Mouse (Mus musculus): ENCODE measurements around the gene Hacd4.

The Hacd4 gene

GRCm38 (mm10) chr4:88438326-88438989, at the start of gene Hacd4:
TSS of gene Hacd4 (minus strand) at chr4:88438928.
- in situ Hi-C loops (cut with MseI, MboI): no loop called here

DNA sequence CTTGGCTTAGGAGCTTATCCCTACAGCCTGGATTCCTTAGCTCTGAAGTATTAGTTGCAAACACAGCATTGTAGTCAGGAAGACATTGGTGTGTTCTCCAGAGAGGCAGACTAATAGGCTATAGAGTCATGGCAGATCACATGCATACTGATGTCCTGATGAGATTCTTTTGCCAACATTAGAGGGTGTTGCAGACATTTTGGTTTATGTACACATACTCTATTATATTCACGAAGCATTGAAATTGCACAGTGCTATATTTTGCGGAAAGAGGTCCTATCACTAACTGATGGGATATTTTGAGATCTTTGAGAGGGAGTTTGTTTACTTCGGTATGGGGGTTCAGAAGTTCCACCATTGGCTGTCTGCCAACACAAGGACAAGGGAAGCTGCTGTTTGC, 49.4 kb upstream of the Hacd4 start:
- in situ Hi-C loops (cut with MseI, MboI): no loop called here

DNA sequence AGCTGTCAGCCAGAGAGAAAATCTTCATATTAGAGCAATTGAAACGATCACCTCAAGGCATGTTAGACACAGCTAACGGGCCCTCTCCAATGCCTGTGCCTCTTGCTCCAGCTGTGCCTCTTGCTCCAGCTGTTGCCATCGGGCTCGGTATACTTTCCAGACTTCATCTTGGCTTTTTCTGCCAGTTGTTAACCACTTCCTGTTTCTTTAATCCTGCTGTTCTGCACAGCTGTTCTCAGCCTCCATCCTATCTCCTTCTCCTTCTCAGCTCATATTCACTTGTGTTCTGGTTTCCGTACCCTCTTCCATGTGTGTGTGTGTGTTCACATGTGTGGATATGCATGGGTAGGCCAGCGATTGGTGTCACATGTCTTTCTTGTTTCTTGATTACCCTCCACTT, 41.4 kb upstream of the Hacd4 start:
- in situ Hi-C loops (cut with MseI, MboI): no loop called here

GRCm38 (mm10) chr4:88478809-88479186, 40.1 kb upstream of the Hacd4 start:
- in situ Hi-C loops (cut with MseI, MboI): no loop called here

GRCm38 (mm10) chr4:88478177-88478808, 39.6 kb upstream of the Hacd4 start:
- in situ Hi-C loops (cut with MseI, MboI): no loop called here

GRCm38 (mm10) chr4:88476511-88477210, 37.9 kb upstream of the Hacd4 start:
- in situ Hi-C loops (cut with MseI, MboI): no loop called here

- in situ Hi-C loops (cut with MseI, MboI): no loop called here
Observed at GRCm38 (mm10) chr4:88476084-88476483, 37.4 kb upstream of the Hacd4 start.

DNA sequence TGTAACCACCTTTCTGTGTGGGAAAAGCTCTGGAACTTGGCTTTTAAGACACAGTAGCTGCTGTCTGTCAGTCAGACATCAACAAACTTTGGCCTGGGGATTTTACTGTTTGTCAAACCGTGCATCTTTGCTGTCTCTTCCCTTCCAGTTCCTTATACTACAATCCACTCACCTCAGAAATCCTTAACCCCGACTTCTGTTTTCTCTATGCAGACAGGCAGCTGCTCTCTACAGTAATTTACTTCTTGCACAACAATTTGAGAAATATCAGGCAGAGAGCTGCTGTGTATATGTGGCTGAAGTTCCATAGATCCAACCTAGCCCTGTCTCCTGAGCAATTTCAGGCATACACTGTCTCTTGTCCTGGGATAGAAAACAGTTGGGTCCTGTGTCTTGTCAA, 32.8 kb upstream of the Hacd4 start:
- in situ Hi-C loops (cut with MseI, MboI): no loop called here

GRCm38 (mm10) chr4:88464574-88464973, 25.8 kb upstream of the Hacd4 start:
- in situ Hi-C loops (cut with MseI, MboI): no loop called here

DNA sequence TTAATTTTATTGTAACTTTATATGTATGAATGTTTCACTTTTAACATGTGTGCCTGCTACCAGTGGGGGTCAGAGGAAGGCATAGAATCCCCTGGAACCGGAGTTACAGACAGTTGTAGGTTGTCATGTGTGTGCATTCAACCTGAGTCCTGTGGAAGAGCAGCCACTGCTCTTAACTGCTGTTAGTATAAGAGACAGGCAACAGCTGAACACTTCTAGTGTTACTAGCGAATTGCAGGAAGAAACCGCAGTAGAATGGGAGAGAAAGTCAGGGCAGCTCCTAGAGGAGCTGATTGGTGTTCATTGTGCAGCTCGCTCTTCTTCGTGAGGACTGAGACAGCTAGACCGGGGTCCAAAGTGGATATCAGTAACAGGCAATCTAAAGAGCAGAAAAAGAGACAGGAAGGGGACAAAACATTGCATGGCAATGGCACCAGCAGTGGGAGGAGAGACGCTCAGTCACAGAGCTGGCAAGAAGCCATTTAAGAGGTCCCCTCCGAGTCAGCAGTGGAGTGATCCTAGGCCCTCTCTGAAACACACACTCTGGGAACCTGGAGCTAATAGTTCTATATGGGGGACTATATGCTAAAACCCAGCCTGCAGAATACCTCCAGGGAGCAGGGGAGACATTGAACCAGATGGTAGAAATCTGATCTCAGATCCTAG, 24.4 kb upstream of the Hacd4 start:
- in situ Hi-C loops (cut with MseI, MboI): no loop called here

- in situ Hi-C loops (cut with MseI, MboI): no loop called here
Observed at GRCm38 (mm10) chr4:88462501-88462900, 23.8 kb upstream of the Hacd4 start.

DNA sequence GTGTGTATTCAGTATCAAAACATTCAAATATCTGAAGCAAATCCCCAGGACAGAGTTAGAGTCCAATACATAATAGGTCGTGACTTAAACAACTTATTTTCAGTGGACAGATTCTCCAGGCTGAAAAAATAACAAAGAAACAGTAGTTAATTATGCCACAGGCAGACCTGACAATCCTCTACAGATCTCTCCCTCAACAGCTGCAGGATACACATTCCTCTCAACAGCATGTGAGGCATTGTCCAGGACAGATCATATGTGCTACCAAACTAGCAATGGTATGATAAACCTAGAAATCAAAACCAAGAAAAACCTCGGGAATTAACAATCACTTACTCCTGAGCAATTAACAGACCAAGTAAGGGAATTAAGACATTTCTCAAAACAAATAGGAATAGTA, 22.6 kb upstream of the Hacd4 start:
- in situ Hi-C loops (cut with MseI, MboI): no loop called here

DNA sequence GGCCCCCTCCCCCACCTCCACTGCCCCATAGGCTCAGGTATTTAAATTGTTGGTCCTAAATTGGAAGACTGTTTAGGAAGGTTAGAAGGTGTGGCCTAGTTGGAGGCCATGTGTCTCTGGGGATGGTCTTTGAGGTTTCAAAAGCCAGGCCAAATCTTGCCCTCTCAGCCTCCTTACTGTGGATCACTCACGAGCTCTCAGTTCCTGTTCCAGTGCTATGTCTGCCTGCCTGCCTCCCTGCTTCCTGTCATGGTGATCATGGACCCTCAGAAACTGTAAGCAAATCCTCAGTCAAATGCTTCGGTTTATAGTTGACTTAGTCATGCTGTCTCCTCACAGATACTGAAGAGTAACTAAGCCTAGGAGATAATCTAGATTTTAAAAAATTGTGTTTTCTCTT, 19.9 kb upstream of the Hacd4 start:
- in situ Hi-C loops (cut with MseI, MboI): no loop called here

GRCm38 (mm10) chr4:88458093-88458492, 19.4 kb upstream of the Hacd4 start:
- in situ Hi-C loops (cut with MseI, MboI): no loop called here

GRCm38 (mm10) chr4:88450087-88450765, 11.5 kb upstream of the Hacd4 start:
- in situ Hi-C loops (cut with MseI, MboI): no loop called here

DNA sequence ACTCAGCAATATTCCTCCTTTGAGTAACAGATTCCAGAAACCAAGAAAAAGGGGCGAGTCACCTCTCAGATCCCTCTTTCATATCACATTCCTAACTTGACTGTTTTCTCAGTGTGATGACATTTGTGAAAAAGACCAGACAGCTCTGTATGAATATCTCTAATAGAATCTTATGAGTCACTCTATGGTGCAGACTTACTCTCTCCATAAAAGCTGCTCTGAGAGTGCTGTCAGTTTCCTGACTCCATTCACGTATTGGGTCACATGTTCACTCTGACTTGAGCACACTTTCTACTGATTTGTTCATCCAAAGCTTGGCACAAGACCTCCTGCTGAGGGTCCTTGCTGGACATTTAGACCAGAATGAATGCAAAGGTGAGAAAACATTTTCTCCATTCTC, 10.2 kb upstream of the Hacd4 start:
- in situ Hi-C loops (cut with MseI, MboI): no loop called here

- in situ Hi-C loops (cut with MseI, MboI): no loop called here
Observed at GRCm38 (mm10) chr4:88440814-88441213, 2.1 kb upstream of the Hacd4 start.

GRCm38 (mm10) chr4:88439669-88440123, 968 bp upstream of the Hacd4 start:
- in situ Hi-C loops (cut with MseI, MboI): no loop called here

DNA sequence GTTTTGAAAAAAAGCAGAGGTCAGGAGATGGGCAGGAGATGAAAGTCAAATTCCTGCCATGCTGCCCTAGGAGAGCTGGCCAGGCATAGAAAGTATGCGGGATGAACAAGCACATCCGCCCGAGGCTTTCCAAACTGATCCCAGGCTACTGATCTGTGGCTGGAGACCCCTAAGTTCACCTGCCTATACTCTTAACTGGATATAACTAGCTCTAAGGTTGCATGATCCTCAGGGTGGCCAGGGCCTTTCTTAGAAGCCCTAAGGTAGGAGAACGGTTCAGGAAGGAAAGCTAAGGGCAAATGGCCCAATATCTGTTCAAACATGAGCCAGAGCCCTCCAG, 232 bp upstream of the Hacd4 start:
- in situ Hi-C loops (cut with MseI, MboI): no loop called here

DNA sequence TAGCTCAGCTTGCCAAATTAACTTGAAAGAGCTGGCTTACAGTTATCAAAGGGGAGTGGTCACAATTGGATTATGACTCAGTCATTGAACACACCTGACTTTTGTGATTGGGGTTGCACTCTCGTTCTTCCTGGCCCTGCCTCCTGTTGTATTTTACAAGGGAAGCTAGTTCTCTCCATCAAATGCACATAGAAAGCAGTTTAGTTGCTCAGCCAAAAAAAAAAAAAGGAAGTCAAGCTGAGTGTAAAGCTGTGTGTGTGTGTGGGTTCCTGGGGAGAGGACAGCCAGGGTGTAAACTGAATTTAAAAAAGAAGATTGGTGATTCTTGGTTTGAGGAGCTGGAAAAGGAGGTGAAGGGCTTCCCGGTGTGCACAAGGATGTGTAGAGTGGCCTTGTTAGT, 811 bp downstream of the Hacd4 start:
- in situ Hi-C loops (cut with MseI, MboI): no loop called here

GRCm38 (mm10) chr4:88437166-88437565, 1.6 kb downstream of the Hacd4 start:
- in situ Hi-C loops (cut with MseI, MboI): no loop called here

DNA sequence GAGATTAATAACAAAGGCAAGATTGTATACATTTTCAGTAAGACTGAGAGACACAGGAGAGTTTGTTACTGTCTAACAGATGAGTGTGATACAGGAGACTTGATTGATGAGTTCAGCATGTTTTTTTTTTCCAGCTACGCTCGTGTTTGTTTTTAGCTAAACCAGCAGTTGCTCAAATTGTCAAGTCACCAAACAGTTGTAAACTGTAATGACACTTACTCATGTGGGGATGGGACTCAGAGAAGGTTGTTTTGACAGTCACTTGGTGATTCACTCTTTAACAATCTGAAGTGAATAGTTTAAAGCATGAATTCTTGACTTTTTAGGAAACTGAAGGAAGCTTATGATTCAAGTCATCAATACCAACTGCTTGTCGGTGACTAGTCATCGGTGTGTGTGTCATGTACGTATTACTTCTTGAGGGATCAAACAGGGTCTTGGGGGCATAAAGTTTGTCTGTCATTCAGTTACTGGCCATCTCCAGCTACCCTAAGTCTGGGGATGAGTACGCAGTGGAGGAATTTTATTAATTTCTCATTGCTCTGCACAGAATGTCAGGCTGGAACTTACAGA, 2.0 kb downstream of the Hacd4 start:
- in situ Hi-C loops (cut with MseI, MboI): no loop called here

Data from mouse trophoblast stem cell (cell line).